Mouse (Mus musculus): ENCODE measurements around the gene Gm3642.
"Not testable (repeated sequence)": the region's sequence is repeated elsewhere in the genome, so short reads cannot be mapped to it uniquely, and the experiment has no call there.

The Gm3642 gene

DNA sequence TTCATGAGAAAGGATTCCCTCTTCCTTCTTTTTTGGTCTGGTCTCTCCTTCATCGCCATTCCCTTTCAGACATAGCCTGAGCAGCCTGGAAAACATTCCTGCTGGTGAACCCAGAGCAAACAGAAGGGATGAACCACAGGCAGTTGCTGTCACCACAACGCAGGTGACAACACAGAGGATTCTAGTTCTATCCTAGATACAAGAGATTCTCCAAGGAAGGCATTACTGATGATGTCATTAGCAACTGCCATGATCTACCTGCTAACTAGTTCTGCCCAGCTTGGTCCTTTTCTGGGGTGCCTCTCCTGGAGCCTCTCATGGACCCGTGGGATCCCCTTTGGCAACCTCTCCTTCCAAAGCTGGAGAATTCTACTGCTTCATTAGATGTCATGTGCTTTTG, at the start of gene Gm3642:
Gene Gm3642 (minus strand): TSS at position 101 of the 400 bp plus-strand sequence.
- DNase-seq = not testable (repeated sequence)

GRCm38 (mm10) chr14:6889521-6890012, 49.5 kb upstream of the Gm3642 start, which contains the start of gene Gm3667:
Gene Gm3667 (minus strand): TSS chr14:6889962.
- DNase-seq = not testable (repeated sequence)

DNA sequence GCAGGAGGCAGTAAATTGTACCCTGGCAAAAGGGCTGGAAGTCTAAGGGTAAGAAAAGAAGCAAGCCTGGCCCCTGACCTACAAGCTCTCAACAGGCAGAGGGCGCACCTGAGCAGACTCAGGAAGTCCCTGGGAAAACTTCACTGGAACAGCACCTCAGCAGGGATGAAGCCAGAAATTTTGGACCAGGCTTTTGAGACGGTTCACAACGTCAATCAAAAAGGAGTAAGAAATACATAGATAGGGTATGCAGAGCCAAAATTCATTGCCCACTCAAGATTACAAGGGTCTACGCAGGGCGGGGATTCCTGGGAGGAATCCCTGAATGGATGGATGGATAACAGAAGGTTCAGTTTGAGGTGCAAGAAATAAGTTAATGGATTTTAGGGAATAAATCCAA, 48.7 kb upstream of the Gm3642 start:
- DNase-seq = not testable (repeated sequence)

GRCm38 (mm10) chr14:6823297-6823696, 16.8 kb downstream of the Gm3642 start:
- not testable (repeated sequence) for DNase-seq
